Mouse (Mus musculus) erythroblast, embryonic 14.5 days (primary cell): ENCODE measurements at regions not wholly inside any gene's neighbourhood (a gene's known extent, or its start where the extent isn't known, plus 50 kb on each side); places are given as distances from the start of the nearest gene placed in this dataset.

ENCODE experiments used
- GATA1 ChIP-seq: IDR thresholded peaks from 2 replicates; pipeline ENCODE4 v1.6.1; 2012; ENCODE audit warnings: low read length, inconsistent platforms, mixed read lengths
- TAL1 ChIP-seq: IDR thresholded peaks from 3 replicates; pipeline ENCODE4 v1.6.1; 2012; ENCODE audit warnings: low read length, inconsistent platforms, mixed read lengths

DNA sequence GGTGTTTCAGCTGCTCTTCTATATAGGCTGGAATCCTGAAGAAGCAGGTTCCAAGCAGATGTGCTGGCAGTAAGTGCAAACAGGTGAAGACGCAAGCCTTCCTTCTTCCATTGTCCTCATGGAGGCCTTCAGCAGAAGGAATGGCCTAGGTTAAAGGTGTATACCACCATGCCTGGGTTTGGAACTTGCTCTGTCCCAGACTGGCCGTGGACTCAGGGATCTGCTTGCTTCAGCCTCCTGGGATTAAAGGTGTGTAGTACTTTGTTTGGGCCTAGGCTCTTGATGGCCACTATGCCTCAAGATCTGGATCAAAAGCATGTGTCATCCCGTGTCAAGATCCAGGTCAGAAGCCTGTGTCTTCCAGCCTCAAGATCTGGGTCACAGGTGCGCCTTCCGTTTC, 257.0 kb upstream of the Nr5a2 start:
- no peak for TF ChIP-seq TAL1
- TF ChIP-seq GATA1: no peak
